Mouse (Mus musculus) liver, embryonic 14 days (tissue): ENCODE measurements around the gene Ceacam12. TPM values are rescaled to one million over a fixed set of nuclear protein-coding genes. Genes with fewer than 3 reads are reported as not detected.

Experiments
- polyA plus RNA-seq: library from polyadenylated mRNA; depleted of rRNA; stranded (reverse); fragments of >200 nt; gene quantifications from 2 replicates; pipeline ENCODE4 v1.2.3, GENCODE M21; 2012; rRNA removed

The Ceacam12 gene
- 0.12 and 0.33 TPM in 2 replicates for polyA plus RNA-seq

DNA sequence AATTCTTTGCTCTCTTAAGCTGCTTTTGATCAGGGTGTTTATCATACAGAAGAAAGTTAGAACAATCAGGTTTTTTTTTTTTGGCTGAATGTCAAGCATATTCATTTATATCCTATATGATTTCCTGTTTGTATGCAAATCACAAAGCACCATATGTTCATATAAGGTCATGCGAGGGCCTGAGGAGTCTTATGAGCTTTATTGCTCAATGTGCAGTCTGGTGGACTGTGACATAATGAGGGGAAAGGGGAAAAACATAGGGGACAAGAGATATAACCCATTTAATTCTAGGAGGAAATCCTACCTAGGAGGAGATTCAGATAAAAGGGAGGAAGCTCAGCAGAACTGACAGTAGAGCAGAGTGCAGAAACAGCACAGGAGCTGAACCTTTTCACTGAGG is at the start of gene Ceacam12:
TSS of gene Ceacam12 (plus strand) at position 301 of the 400 bp plus-strand sequence.

Other genes starting within 250 kb of the Ceacam12 start
- 0.01 and 0.02 TPM in 2 replicates for gene Gm5155, start 194.2 kb upstream of the Ceacam12 start, polyA plus RNA-seq
- gene Ceacam11, start 93.8 kb upstream of the Ceacam12 start, polyA plus RNA-seq, result 0.11 and 0.56 TPM in 2 replicates
- not detected in 2 replicates for gene Ceacam13, start 56.0 kb upstream of the Ceacam12 start, polyA plus RNA-seq
- gene Igfl3, start 110.6 kb downstream of the Ceacam12 start, polyA plus RNA-seq, result not detected in 2 replicates
- not detected in 2 replicates for gene Mill1, start 179.4 kb downstream of the Ceacam12 start, polyA plus RNA-seq